Mouse (Mus musculus) skeletal muscle tissue, postnatal 0 days (tissue): ENCODE measurements around the gene Treh. TPM values are rescaled to one million over a fixed set of nuclear protein-coding genes. Genes with fewer than 3 reads are reported as not detected.

Source experiments
- polyA plus RNA-seq: library from polyadenylated mRNA; unstranded; fragments of >200 nt; fragmentation: Nextera tagmentation; extraction: Ambion mirVana; gene quantifications from 2 replicates; pipeline ENCODE4 v1.2.1, GENCODE M21; 2015

The Treh gene
- not detected in 2 replicates for polyA plus RNA-seq

GRCm38 (mm10) chr9:44673005-44673404, at the start of gene Treh:
Treh (plus strand) TSS chr9:44673233.

GRCm38 (mm10) chr9:44734524-44735494, 61.8 kb downstream of the Treh start, which contains the start of gene Phldb1:
Phldb1 (minus strand) TSS chr9:44735198.

Other genes with a start within 250 kb of the Treh start
- gene Foxr1, start 232.1 kb upstream of the Treh start, polyA plus RNA-seq: not detected in 2 replicates
- gene Upk2, start 218.3 kb upstream of the Treh start, polyA plus RNA-seq: 0.16 and 0.22 TPM in 2 replicates
- 13.3 and 14.9 TPM in 2 replicates for gene Bcl9l, start 190.4 kb upstream of the Treh start, polyA plus RNA-seq
- 0.12 and 0.13 TPM in 2 replicates for gene Cxcr5, start 111.4 kb upstream of the Treh start, polyA plus RNA-seq
- 8.9 and 9.1 TPM in 2 replicates for gene Ddx6, start 68.3 kb upstream of the Treh start, polyA plus RNA-seq
- 22.9 and 26.2 TPM in 2 replicates for gene Phldb1, start 62.0 kb downstream of the Treh start, polyA plus RNA-seq
- gene Arcn1, start 94.6 kb downstream of the Treh start, polyA plus RNA-seq: 78.8 and 86.3 TPM in 2 replicates
- gene Ift46, start 94.7 kb downstream of the Treh start, polyA plus RNA-seq: 53.7 and 58.3 TPM in 2 replicates
- gene Tmem25, start 126.1 kb downstream of the Treh start, polyA plus RNA-seq: 4.1 and 4.5 TPM in 2 replicates
- 0.87 and 1.4 TPM in 2 replicates for gene Ttc36, start 129.8 kb downstream of the Treh start, polyA plus RNA-seq
- gene Kmt2a, start 208.1 kb downstream of the Treh start, polyA plus RNA-seq: 3.4 and 5.7 TPM in 2 replicates
- gene Atp5l, start 247.5 kb downstream of the Treh start, polyA plus RNA-seq: 1,346 and 1,682 TPM in 2 replicates